Mouse (Mus musculus) C2C12 (cell line): Measurements from ENCODE around the gene Epha4. TPM values are rescaled to one million over a fixed set of nuclear protein-coding genes. Genes with fewer than 3 reads are reported as not detected.

Source experiments
- H3K27me3 ChIP-seq: one replicate; pipeline ENCODE4 v1.6.1; 2011; ENCODE audit not compliant: control insufficient read depth, insufficient read depth, insufficient read length
- H3K36me3 ChIP-seq: one replicate; pipeline ENCODE4 v1.6.1; 2011; ENCODE audit not compliant: control insufficient read depth, insufficient read depth
- H3K4me3 ChIP-seq: one replicate; pipeline ENCODE4 v1.5.1; 2011; ENCODE audit warnings: mild to moderate bottlenecking, control low read depth; ENCODE audit not compliant: poor library complexity, insufficient read depth, severe bottlenecking
- H3K79me2 ChIP-seq: one replicate; pipeline ENCODE4 v1.6.1; 2011; ENCODE audit not compliant: control insufficient read depth, insufficient read depth
- H3K79me3 ChIP-seq: one replicate; pipeline ENCODE4 v1.6.1; 2011; ENCODE audit warnings: low read depth, control low read depth
- H3ac ChIP-seq: one replicate; pipeline ENCODE3; 2011; ENCODE audit warnings: low read depth; ENCODE audit not compliant: control insufficient read depth, insufficient read length
- CEBPB ChIP-seq: IDR thresholded peaks from one replicate; pipeline ENCODE4 v1.6.1; 2011; ENCODE audit warnings: low read depth, mild to moderate bottlenecking, control low read depth, moderate library complexity
- CTCF ChIP-seq: IDR thresholded peaks from one replicate; pipeline ENCODE4 v1.5.1; 2011; ENCODE audit not compliant: control insufficient read depth, insufficient read depth, insufficient read length
- FOSL1 ChIP-seq: IDR thresholded peaks from one replicate; pipeline ENCODE4 v1.8.0; 2011; ENCODE audit warnings: mild to moderate bottlenecking, low read length; ENCODE audit not compliant: poor library complexity, insufficient read depth, severe bottlenecking
- MAX ChIP-seq: IDR thresholded peaks from one replicate; pipeline ENCODE4 v1.6.1; 2011; ENCODE audit warnings: mild to moderate bottlenecking, control low read depth
- MYOD1 ChIP-seq: IDR thresholded peaks from one replicate; pipeline ENCODE4 v1.6.1; 2011; ENCODE audit warnings: low read depth; ENCODE audit not compliant: control insufficient read depth, insufficient read length
- MYOG ChIP-seq: IDR thresholded peaks from one replicate; pipeline ENCODE4 v1.6.1; 2011; ENCODE audit not compliant: control insufficient read depth, insufficient read length; ENCODE audit errors: extremely low read depth
- USF1 ChIP-seq: IDR thresholded peaks from one replicate; pipeline ENCODE4 v1.6.1; 2011; ENCODE audit warnings: low read depth, mild to moderate bottlenecking, control low read depth, moderate library complexity
- polyA plus RNA-seq: library from polyadenylated mRNA; unstranded; fragments of >200 nt; fragmentation: generic; extraction: Trizol; gene quantifications from one replicate; pipeline ENCODE4 v1.2.1, GENCODE M21; 2012; ENCODE audit warnings: missing spikeins

Epha4 gene
- polyA plus RNA-seq, 1 experiment, result 1.9 TPM

DNA sequence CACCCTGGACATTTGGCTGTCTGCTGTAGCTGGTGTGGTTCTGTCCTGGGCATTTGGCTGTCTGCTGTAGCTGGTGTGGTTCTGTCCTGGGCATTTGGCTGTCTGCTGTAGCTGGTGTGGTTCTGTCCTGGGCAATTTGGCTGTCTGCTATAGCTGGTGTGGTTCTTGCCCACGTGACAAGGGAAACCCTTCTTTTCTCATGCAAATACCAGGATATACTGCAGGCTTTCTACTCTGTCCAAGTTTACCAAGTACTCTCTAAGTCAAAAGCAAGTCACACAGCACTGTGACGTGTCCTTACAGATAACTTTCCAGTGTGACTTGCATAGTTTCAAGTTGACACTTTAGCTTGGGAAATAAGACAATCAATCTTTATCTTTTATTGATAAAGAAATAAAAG lies 10.1 kb downstream of the Epha4 start:
- Histone ChIP-seq H3K79me2 (peaks cover 47% of the 10 kb centered on the region), H3K4me3 (no peak overlapping the region), H3K79me3 (peaks cover 10% of the 10 kb centered on the region), H3K36me3 (peaks cover 10% of the 10 kb centered on the region), H3ac (no peak overlapping the region), H3K27me3 (no peaks in the 10 kb centered on the region)
- TF ChIP-seq MYOD1 (no peak), CTCF (no peak), CEBPB (no peak), FOSL1 (no peak), MYOG (no peak), MAX (no peak)

DNA sequence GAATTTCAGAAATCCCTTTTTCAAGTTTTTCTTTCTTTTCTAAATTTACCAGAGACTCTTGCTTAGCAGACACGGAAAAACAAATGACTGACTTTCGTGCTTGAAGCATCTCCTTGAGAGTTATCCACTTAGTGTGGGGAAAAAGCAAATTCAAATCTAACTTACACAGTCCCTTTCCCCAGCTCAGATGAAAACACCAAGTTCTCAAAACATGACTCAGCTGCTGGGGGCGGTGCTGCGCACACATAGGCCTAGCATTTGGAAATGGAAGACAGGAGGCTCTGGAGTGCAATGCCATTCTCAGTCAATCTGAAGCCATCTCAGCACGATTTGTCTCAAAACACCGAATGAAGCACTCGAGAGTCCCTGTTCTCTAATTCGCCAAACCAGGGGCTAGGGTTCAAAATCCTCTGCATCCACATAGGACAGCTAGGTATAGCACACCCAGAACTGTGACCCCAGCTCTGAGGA lies 11.1 kb downstream of the Epha4 start:
- Histone ChIP-seq H3K36me3 (peaks cover 10% of the 10 kb centered on the region), H3K4me3 (no peak overlapping the region)
- TF ChIP-seq MYOG (no peak), FOSL1 (no peak), CTCF (no peak), MYOD1 (no peak), MAX (no peak), CEBPB (no peak)

DNA sequence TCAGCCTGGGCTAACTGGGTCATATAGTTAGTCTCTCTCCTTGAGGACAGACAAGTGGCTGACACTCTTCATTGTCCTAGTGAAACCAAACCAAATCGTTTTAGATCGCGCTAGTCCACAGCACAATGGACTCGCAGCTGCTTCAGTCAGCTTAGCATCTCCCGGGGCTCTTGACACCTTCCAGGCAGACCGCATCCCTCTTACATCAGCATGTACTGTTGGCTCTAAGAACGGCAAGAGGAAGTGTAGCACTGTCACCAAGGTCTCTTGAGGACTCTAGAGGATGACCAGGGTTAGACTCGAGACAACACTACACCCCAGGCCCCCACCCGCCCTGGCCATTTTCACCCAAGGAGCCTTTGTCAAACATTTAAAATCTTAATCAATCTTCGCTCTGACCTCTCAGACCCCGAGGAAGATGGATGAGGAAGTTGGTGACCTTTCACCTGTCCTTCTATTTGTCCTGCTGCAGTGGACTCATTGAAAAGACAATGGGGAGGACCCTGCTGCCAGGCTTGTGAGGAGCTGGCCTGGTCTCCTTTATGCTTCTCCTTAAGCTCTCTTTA lies 12.3 kb downstream of the Epha4 start:
- Histone ChIP-seq H3K79me3 (peaks cover 15% of the 10 kb centered on the region), H3K36me3 (peaks cover 10% of the 10 kb centered on the region), H3K4me3 (no peak overlapping the region), H3K27me3 (no peaks in the 10 kb centered on the region), H3ac (no peak overlapping the region), H3K79me2 (peaks cover 55% of the 10 kb centered on the region)
- TF ChIP-seq MAX (no peak), CEBPB (no peak), FOSL1 (no peak), MYOG (no peak), MYOD1 (no peak)

More for the DNA sequence above, 11.1 kb downstream of the Epha4 start:
- Histone ChIP-seq H3K27me3 (no peaks in the 10 kb centered on the region), H3K79me3 (peaks cover 15% of the 10 kb centered on the region), H3ac (no peak overlapping the region), H3K79me2 (peaks cover 55% of the 10 kb centered on the region)

DNA sequence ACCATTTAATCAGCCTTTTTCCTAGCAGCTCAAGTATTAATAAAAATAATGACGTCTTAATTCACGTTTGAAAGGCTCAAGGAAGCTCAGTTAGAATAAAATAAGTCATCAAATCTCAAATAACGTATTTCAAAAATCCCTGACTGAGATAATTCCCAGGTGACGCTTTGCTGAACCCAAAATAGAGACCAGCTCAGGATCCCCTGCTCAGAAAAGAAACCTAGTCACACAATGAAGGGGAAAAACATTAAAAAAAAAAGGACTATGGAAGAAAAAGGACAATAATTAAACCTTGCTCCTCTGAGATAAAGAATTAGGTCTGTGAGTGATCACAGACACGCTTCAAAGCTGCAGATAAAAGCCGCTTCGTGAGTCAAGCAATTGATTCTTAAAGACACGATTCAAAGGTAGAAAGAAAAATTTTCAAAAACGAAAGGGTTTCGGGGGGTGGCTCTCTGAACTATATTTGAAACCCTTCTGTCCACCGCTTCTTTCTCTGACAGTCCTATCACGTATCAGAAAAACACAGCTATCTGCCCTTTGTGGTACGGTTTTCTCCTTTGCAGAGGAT lies 13.4 kb downstream of the Epha4 start:
- no peak for TF ChIP-seq FOSL1
- no peak for TF ChIP-seq CEBPB
- TF ChIP-seq MYOG, result no peak
- no peak for TF ChIP-seq CTCF
- TF ChIP-seq USF1, result no peak
- no peak for TF ChIP-seq MYOD1
- peaks cover 55% of the 10 kb centered on the region for H3K79me2 ChIP-seq
- peaks cover 15% of the 10 kb centered on the region for H3K79me3 ChIP-seq
- peaks cover 10% of the 10 kb centered on the region for H3K36me3 ChIP-seq
- no peak overlapping the region for H3ac ChIP-seq
- no peak overlapping the region for H3K4me3 ChIP-seq
- no peaks in the 10 kb centered on the region for H3K27me3 ChIP-seq

DNA sequence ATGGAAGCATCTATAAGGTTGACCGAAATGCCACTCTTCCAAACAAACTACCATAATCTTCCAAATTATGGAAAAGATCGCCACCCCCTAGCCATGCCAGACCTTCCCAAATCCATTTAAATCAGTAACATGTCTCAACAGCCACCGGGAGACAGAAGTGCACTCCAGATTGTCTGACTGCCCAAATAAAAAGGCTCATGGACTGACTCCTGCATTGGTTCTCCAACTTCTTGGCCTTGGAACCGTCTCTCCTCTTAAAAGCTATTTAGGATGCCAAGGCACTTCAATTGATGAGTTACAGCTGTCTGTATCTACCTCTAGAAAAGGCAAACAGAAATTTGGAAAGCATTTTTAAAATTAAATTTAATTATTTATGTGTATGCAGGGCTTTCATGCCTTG lies 17.4 kb downstream of the Epha4 start:
- Histone ChIP-seq H3K4me3 (no peak overlapping the region), H3K79me2 (peaks cover 32% of the 10 kb centered on the region), H3ac (no peak overlapping the region), H3K27me3 (no peaks in the 10 kb centered on the region), H3K36me3 (peaks cover 6% of the 10 kb centered on the region), H3K79me3 (peaks cover 13% of the 10 kb centered on the region)
- TF ChIP-seq CTCF (no peak), MAX (no peak), MYOD1 (no peak), CEBPB (no peak)

DNA sequence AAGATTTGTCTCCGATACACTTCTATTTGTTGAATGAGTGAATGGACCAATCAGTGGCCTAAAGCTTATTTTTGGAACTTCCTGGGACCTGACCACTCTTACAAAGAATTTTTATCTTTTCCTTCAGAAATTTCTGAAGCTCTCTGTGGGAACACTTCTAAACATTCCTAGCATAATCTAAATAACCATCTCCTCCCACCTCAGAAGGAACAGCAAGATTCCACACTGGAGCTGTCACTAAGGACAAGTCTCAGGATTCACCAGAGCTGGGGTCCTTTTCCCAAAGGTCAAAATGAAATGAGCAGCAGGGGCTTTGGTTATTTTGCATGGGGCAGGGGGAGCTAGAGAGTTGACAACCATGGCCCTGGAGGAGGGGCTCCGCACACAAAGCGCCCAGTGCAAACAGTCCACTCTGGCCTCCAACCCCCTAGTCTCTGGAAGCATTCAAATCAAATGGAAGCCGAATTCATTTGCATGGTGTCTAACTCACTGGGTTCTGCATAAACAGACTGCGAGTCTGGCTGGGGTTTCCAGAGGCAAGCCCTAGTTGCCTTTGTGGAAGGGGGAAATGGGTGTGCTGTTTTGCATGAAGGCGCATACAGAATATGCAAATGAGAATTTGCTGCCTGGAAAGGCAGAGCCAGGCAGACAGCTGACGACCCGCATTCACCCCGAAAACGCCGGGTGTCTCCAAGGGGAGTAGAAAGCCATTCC lies 18.3 kb downstream of the Epha4 start:
- no peak for TF ChIP-seq USF1
- no peak for TF ChIP-seq MYOG
- no peak for TF ChIP-seq FOSL1
- TF ChIP-seq MYOD1, result no peak
- TF ChIP-seq CTCF, result no peak
- Histone ChIP-seq H3K79me3 (peaks cover 11% of the 10 kb centered on the region), H3K36me3 (peaks cover 6% of the 10 kb centered on the region), H3K79me2 (peaks cover 29% of the 10 kb centered on the region), H3K27me3 (no peaks in the 10 kb centered on the region), H3K4me3 (no peak overlapping the region), H3ac (no peak overlapping the region)
